Mouse (Mus musculus) MEL (cell line): Measurements from ENCODE around the gene Sorbs1. TPM values are rescaled to one million over a fixed set of nuclear protein-coding genes. Genes with fewer than 3 reads are reported as not detected.

ENCODE experiments used
- DNase-seq: peaks from one replicate; pipeline ENCODE4 v3.0.0; 2011; ENCODE audit warnings: low read depth, low spot score
- H3K27ac ChIP-seq: 2 replicates; pipeline ENCODE4 v1.5.1; 2012; ENCODE audit warnings: low read depth, mild to moderate bottlenecking, control low read depth, low read length, moderate library complexity; ENCODE audit not compliant: control insufficient read depth
- H3K27me3 ChIP-seq, 2 experiments: fragments of 150-350 bp in 1 of 2; sonication (generic) in 1 of 2; 2 replicates each; pipeline ENCODE4 v1.6.1; 2012; ENCODE audit warnings: low read length in 2 of 2, mild to moderate bottlenecking in 2 of 2, improper control_type of control experiment in 1 of 2, moderate library complexity in 1 of 2; ENCODE audit not compliant: insufficient read depth in 2 of 2, control insufficient read depth in 1 of 2
- H3K36me3 ChIP-seq, 2 experiments: 2 replicates each; pipeline ENCODE4 v1.6.1; 2012 to 2014; ENCODE audit warnings: low read length in 2 of 2, improper control_type of control experiment in 1 of 2, inconsistent platforms in 1 of 2, mild to moderate bottlenecking in 1 of 2; ENCODE audit not compliant: insufficient read depth in 2 of 2, control insufficient read depth in 1 of 2
- H3K4me1 ChIP-seq, 2 experiments: fragments of 150-350 bp in 1 of 2; sonication (generic) in 1 of 2; 2 replicates each; pipeline ENCODE4 v1.6.1; 2012; ENCODE audit warnings: low read length in 2 of 2, improper control_type of control experiment in 1 of 2, mild to moderate bottlenecking in 1 of 2; ENCODE audit not compliant: insufficient read depth in 2 of 2, control insufficient read depth in 1 of 2
- H3K4me3 ChIP-seq, 2 experiments: fragments of 150-350 bp in 1 of 2; sonication (generic) in 1 of 2; 2 replicates each; pipeline ENCODE4 v1.5.1; 2012; ENCODE audit warnings: low read depth in 2 of 2, low read length in 2 of 2, mild to moderate bottlenecking in 2 of 2, moderate library complexity in 2 of 2, control low read depth in 1 of 2, improper control_type of control experiment in 1 of 2; ENCODE audit not compliant: control insufficient read depth in 1 of 2, insufficient read depth in 1 of 2
- H3K79me2 ChIP-seq: 2 replicates; pipeline ENCODE4 v1.6.1; 2012; ENCODE audit warnings: mild to moderate bottlenecking, low read length, moderate library complexity; ENCODE audit not compliant: control insufficient read depth, poor library complexity, insufficient read depth
- H3K9ac ChIP-seq: 2 replicates; pipeline ENCODE4 v1.6.1; 2012; ENCODE audit warnings: low read depth, mild to moderate bottlenecking, control low read depth, low read length, moderate library complexity; ENCODE audit not compliant: control insufficient read depth, poor library complexity, severe bottlenecking
- H3K9me3 ChIP-seq: fragments of 150-350 bp; sonication (generic); replicated peaks from 2 replicates; pipeline ENCODE4 v1.6.1; 2012; ENCODE audit warnings: mild to moderate bottlenecking, low read length, improper control_type of control experiment, moderate library complexity; ENCODE audit not compliant: insufficient read depth
- CHD1 ChIP-seq: IDR thresholded peaks from 2 replicates; pipeline ENCODE4 v1.6.1; 2012; ENCODE audit warnings: low read depth, mild to moderate bottlenecking, inconsistent platforms, low read length, improper control_type of control experiment
- CHD2 ChIP-seq: IDR thresholded peaks from 2 replicates; pipeline ENCODE4 v1.6.1; 2011; ENCODE audit warnings: low read length, improper control_type of control experiment
- E2F4 ChIP-seq: IDR thresholded peaks from 2 replicates; pipeline ENCODE4 v1.6.1; 2011; ENCODE audit warnings: low read depth, low read length, improper control_type of control experiment, borderline replicate concordance
- ELF1 ChIP-seq: IDR thresholded peaks from 2 replicates; pipeline ENCODE4 v1.6.1; 2014; ENCODE audit warnings: low read depth, mild to moderate bottlenecking, inconsistent platforms, low read length, improper control_type of control experiment, moderate library complexity
- EP300 ChIP-seq, 2 experiments: IDR thresholded peaks; 2 replicates each; pipeline ENCODE4 v1.6.1; 2011; ENCODE audit warnings: improper control_type of control experiment in 2 of 2, low read length in 2 of 2, low read depth in 1 of 2, mild to moderate bottlenecking in 1 of 2
- ETS1 ChIP-seq: IDR thresholded peaks from 2 replicates; pipeline ENCODE4 v1.6.1; 2012; ENCODE audit warnings: low read depth, mild to moderate bottlenecking, inconsistent platforms, low read length, improper control_type of control experiment, moderate library complexity
- GABPA ChIP-seq: IDR thresholded peaks from 2 replicates; pipeline ENCODE4 v1.6.1; 2012; ENCODE audit warnings: low read depth, mild to moderate bottlenecking, inconsistent platforms, low read length, improper control_type of control experiment, moderate library complexity
- HCFC1 ChIP-seq: IDR thresholded peaks from 2 replicates; pipeline ENCODE4 v1.6.1; 2012; ENCODE audit warnings: low read depth, mild to moderate bottlenecking, inconsistent platforms, low read length, improper control_type of control experiment, moderate library complexity
- KAT2A ChIP-seq: conservative IDR thresholded peaks from 2 replicates; pipeline ENCODE4 v1.6.1; 2012; ENCODE audit warnings: low read depth, low read length, improper control_type of control experiment, inconsistent platforms
- MAX ChIP-seq: IDR thresholded peaks from 2 replicates; pipeline ENCODE4 v1.6.1; 2011; ENCODE audit warnings: low read length, improper control_type of control experiment
- MAZ ChIP-seq: IDR thresholded peaks from 2 replicates; pipeline ENCODE4 v1.6.1; 2012; ENCODE audit warnings: low read depth, mild to moderate bottlenecking, inconsistent platforms, low read length, improper control_type of control experiment
- MEF2A ChIP-seq: IDR thresholded peaks from 2 replicates; pipeline ENCODE4 v1.6.1; 2014; ENCODE audit warnings: low read depth, mild to moderate bottlenecking, inconsistent platforms, low read length, improper control_type of control experiment; ENCODE audit not compliant: poor library complexity, insufficient replicate concordance, severe bottlenecking; ENCODE audit errors: extremely low read depth
- MXI1 ChIP-seq: IDR thresholded peaks from 2 replicates; pipeline ENCODE4 v1.6.1; 2011; ENCODE audit warnings: mild to moderate bottlenecking, low read depth, low read length, improper control_type of control experiment
- MYB ChIP-seq: IDR thresholded peaks from 2 replicates; pipeline ENCODE4 v1.6.1; 2011; ENCODE audit warnings: mild to moderate bottlenecking, low read depth, low read length, improper control_type of control experiment
- MYC ChIP-seq: IDR thresholded peaks from 2 replicates; pipeline ENCODE4 v1.6.1; 2011; ENCODE audit warnings: low read depth, mild to moderate bottlenecking, low read length, improper control_type of control experiment, moderate library complexity
- NELFE ChIP-seq: IDR thresholded peaks from 2 replicates; pipeline ENCODE4 v1.6.1; 2011; ENCODE audit warnings: low read depth, low read length, improper control_type of control experiment
- POLR2A ChIP-seq, 2 experiments: IDR thresholded peaks; 2 replicates each; pipeline ENCODE4 v1.6.1; 2011 to 2012; ENCODE audit warnings: low read length in 2 of 2, mild to moderate bottlenecking in 2 of 2, control low read depth in 1 of 2, improper control_type of control experiment in 1 of 2, low read depth in 1 of 2, moderate library complexity in 1 of 2; ENCODE audit not compliant: control insufficient read depth in 1 of 2, insufficient read depth in 1 of 2, poor library complexity in 1 of 2
- POLR2AphosphoS2 ChIP-seq: IDR thresholded peaks from 2 replicates; pipeline ENCODE4 v1.6.1; 2011; ENCODE audit warnings: low read length, improper control_type of control experiment
- RAD21 ChIP-seq: IDR thresholded peaks from 2 replicates; pipeline ENCODE4 v1.6.1; 2011; ENCODE audit warnings: mild to moderate bottlenecking, low read depth, low read length, improper control_type of control experiment
- RCOR1 ChIP-seq: IDR thresholded peaks from 2 replicates; pipeline ENCODE4 v1.6.1; 2012; ENCODE audit warnings: low read depth, mild to moderate bottlenecking, inconsistent platforms, low read length, improper control_type of control experiment
- SIN3A ChIP-seq: IDR thresholded peaks from 2 replicates; pipeline ENCODE4 v1.6.1; 2012; ENCODE audit warnings: low read length, improper control_type of control experiment, inconsistent platforms
- SMC3 ChIP-seq: IDR thresholded peaks from 2 replicates; pipeline ENCODE4 v1.6.1; 2011; ENCODE audit warnings: low read depth, low read length, improper control_type of control experiment
- TAL1 ChIP-seq: IDR thresholded peaks from 2 replicates; pipeline ENCODE4 v1.6.1; 2012; ENCODE audit warnings: mild to moderate bottlenecking, inconsistent platforms, low read length, moderate library complexity, mixed read lengths
- TBP ChIP-seq: IDR thresholded peaks from 2 replicates; pipeline ENCODE4 v1.8.0; 2011; ENCODE audit warnings: low read depth, low read length, improper control_type of control experiment
- USF1 ChIP-seq: IDR thresholded peaks from 2 replicates; pipeline ENCODE4 v1.6.1; 2014; ENCODE audit warnings: low read depth, mild to moderate bottlenecking, inconsistent platforms, low read length, improper control_type of control experiment, moderate library complexity
- USF2 ChIP-seq, 2 experiments: IDR thresholded peaks; 2 replicates each; pipeline ENCODE4 v1.6.1; 2011 to 2012; ENCODE audit warnings: improper control_type of control experiment in 2 of 2, low read length in 2 of 2, borderline replicate concordance in 1 of 2, inconsistent platforms in 1 of 2, low read depth in 1 of 2, mild to moderate bottlenecking in 1 of 2; ENCODE audit not compliant: insufficient read depth in 1 of 2
- ZC3H11A ChIP-seq: IDR thresholded peaks from 2 replicates; pipeline ENCODE4 v1.6.1; 2012; ENCODE audit warnings: low read depth, mild to moderate bottlenecking, inconsistent platforms, low read length, improper control_type of control experiment
- ZMIZ1 ChIP-seq: IDR thresholded peaks from 2 replicates; pipeline ENCODE4 v1.6.1; 2012; ENCODE audit warnings: low read depth, mild to moderate bottlenecking, inconsistent platforms, low read length, improper control_type of control experiment, moderate library complexity
- polyA plus RNA-seq, 2 experiments: library from polyadenylated mRNA; stranded (reverse) in 1 of 2; unstranded in 1 of 2; fragments of >175 nt in 1 of 2; fragments of >200 nt in 1 of 2; gene quantifications; 2 replicates each; pipeline versions ENCODE4 v1.2.1 to v1.2.4; 2012; ENCODE audit warnings: low replicate concordance in 2 of 2, low read depth in 1 of 2; ENCODE audit not compliant: insufficient read length in 2 of 2, insufficient read depth in 1 of 2, missing spikeins in 1 of 2
- total RNA-seq: library from RNA; depleted of rRNA; stranded (reverse); fragments of 300-350 nt; gene quantifications from 2 replicates; pipeline ENCODE4 v1.2.3, GENCODE M21; 2012

The Sorbs1 gene
- total and polyA plus RNA-seq, 3 experiments, result 1.3 to 5.3 TPM; not detected in 1

DNA sequence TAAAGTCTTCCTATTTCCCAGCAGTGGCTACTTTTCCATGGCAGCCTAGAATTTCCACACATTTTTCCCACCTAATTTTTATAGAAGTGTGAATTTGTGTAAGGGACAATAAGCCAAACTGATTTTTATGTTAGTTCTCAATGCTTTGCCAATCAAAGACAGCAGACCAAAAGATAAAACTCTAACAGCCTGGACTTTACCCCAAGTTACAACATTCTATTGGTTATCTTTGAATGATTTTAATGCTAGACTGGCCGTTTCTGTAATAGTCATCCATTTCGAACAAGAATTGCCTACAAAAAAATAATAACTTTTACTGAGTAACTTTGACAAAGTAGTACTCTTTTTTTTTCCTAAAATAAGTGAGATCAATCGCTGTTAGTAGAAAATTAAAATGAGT is 164.3 kb downstream of the Sorbs1 start:
- no peak for DNase-seq
- Histone ChIP-seq H3K36me3 (no peaks in the 10 kb centered on the region), H3K9me3 (no peaks in the 10 kb centered on the region), H3K79me2 (no peaks in the 10 kb centered on the region), H3K4me1 (no peaks in the 10 kb centered on the region), H3K27me3 (no peaks in the 10 kb centered on the region), H3K9ac (no peak overlapping the region), H3K4me3 (no peak overlapping the region), H3K27ac (no peak overlapping the region)
- no peak for TF ChIP-seq E2F4
- no peak for TF ChIP-seq GABPA
- no peak for TF ChIP-seq SIN3A
- no peak for TF ChIP-seq MEF2A
- no peak for TF ChIP-seq TBP
- no peak for TF ChIP-seq KAT2A
- no peak for TF ChIP-seq SMC3
- no peak for TF ChIP-seq POLR2A (IDR thresholded peaks at IDR 0.05; ENCODE audit: control insufficient read depth in 1 of 2, insufficient read depth in 1 of 2, low read depth in 1 of 2, low read length in 2 of 2, poor library complexity in 1 of 2)
- TF ChIP-seq USF2 (IDR thresholded peaks at IDR 0.05; ENCODE audit: borderline replicate concordance in 1 of 2, insufficient read depth in 1 of 2, low read depth in 1 of 2, low read length in 2 of 2), result no peak
- TF ChIP-seq USF1, result no peak
- no peak for TF ChIP-seq POLR2AphosphoS2
- no peak for TF ChIP-seq MAZ
- TF ChIP-seq TAL1, result no peak
- TF ChIP-seq CHD1, result no peak
- TF ChIP-seq MYC, result no peak
- no peak for TF ChIP-seq ZMIZ1
- TF ChIP-seq CHD2, result no peak

DNA sequence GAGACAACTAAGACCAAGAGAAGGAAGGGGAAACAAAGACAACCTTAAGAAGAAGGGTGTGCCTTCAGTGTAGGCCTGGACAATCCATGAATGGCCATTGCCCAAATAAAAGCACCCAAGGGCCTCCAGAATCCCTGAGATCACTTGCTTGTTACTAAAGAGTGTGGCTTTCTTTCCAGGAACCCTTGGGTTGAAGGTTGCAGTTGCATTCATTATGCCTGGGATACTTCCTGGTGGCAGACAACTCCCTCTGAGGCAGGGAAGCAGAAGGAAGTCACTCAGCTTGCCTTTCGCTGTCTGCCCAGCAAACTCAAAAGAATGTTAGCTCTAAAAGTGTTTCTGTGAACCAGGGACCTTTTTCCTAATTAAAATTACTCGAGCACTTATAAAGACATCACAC is 164.9 kb downstream of the Sorbs1 start:
- H3K9me3 ChIP-seq, result no peaks in the 10 kb centered on the region
- no peak overlapping the region for H3K9ac ChIP-seq
- H3K27ac ChIP-seq, result no peak overlapping the region
- H3K36me3 ChIP-seq, result no peaks in the 10 kb centered on the region
- no peaks in the 10 kb centered on the region for H3K4me1 ChIP-seq
- no peaks in the 10 kb centered on the region for H3K79me2 ChIP-seq
- no peak overlapping the region for H3K4me3 ChIP-seq
- H3K27me3 ChIP-seq, result no peaks in the 10 kb centered on the region
- TF ChIP-seq MEF2A (no peak), RAD21 (no peak), USF2 (IDR thresholded peaks at IDR 0.05; ENCODE audit: borderline replicate concordance in 1 of 2, insufficient read depth in 1 of 2, low read depth in 1 of 2, low read length in 2 of 2) (no peak), MAX (no peak), CHD2 (no peak), ELF1 (no peak), HCFC1 (no peak), MYB (no peak), SIN3A (no peak), E2F4 (no peak), NELFE (no peak), RCOR1 (no peak), SMC3 (no peak), EP300 (IDR thresholded peaks at IDR 0.05; ENCODE audit: low read depth in 1 of 2, low read length in 2 of 2) (no peak), USF1 (no peak), CHD1 (no peak), ETS1 (no peak), MXI1 (no peak), ZC3H11A (no peak)
- DNase-seq, result no peak
